Mouse (Mus musculus) limb, embryonic 13.5 days (tissue): ENCODE data around the gene Cpxm1. TPM values are rescaled to one million over a fixed set of nuclear protein-coding genes. Genes with fewer than 3 reads are reported as not detected.
"Not testable (repeated sequence)": the region's sequence is repeated elsewhere in the genome, so short reads cannot be mapped to it uniquely, and the experiment has no call there.

Source experiments
- ATAC-seq: fragments of 200-750 bp; cut with Nextera tagmentation; 2 replicates; pipeline ENCODE4 v1.8.0; 2017; ENCODE audit warnings: low read depth, moderate number of reproducible peaks, moderate TSS enrichment; ENCODE audit not compliant: low FRiP score
- H3K27ac ChIP-seq: fragments of 300-500 bp; sonication (generic); 2 replicates; pipeline ENCODE4 v1.5.1; 2015; ENCODE audit warnings: inconsistent platforms, mild to moderate bottlenecking, moderate library complexity
- H3K27me3 ChIP-seq: fragments of 300-500 bp; sonication (generic); 2 replicates; pipeline ENCODE4 v1.6.1; 2015; ENCODE audit warnings: mild to moderate bottlenecking, inconsistent platforms
- H3K36me3 ChIP-seq: fragments of 300-500 bp; sonication (generic); 2 replicates; pipeline ENCODE4 v1.6.1; 2015; ENCODE audit warnings: inconsistent platforms, mild to moderate bottlenecking, moderate library complexity
- H3K4me1 ChIP-seq: fragments of 300-500 bp; sonication (generic); 2 replicates; pipeline ENCODE4 v1.6.1; 2015; ENCODE audit warnings: inconsistent platforms
- H3K4me2 ChIP-seq: fragments of 300-500 bp; sonication (generic); replicated peaks from 2 replicates; pipeline ENCODE4 v1.6.1; 2015; ENCODE audit warnings: inconsistent platforms, mild to moderate bottlenecking, moderate library complexity
- H3K4me3 ChIP-seq: fragments of 300-500 bp; sonication (generic); 2 replicates; pipeline ENCODE4 v1.5.1; 2015; ENCODE audit warnings: moderate library complexity, mild to moderate bottlenecking, inconsistent platforms
- H3K9ac ChIP-seq: fragments of 300-500 bp; sonication (generic); 2 replicates; pipeline ENCODE4 v1.6.1; 2015; ENCODE audit warnings: mild to moderate bottlenecking, inconsistent platforms
- H3K9me3 ChIP-seq: fragments of 300-500 bp; sonication (generic); 2 replicates; pipeline ENCODE4 v1.6.1; 2016; ENCODE audit warnings: inconsistent platforms
- WGBS: fragments of 180-500 bp; shearing (Covaris S2); methylation state at CpG from one replicate; pipeline ENCODE4 v1.1.7; 2015; 5-methylcytosine and 5-hydroxymethylcytosine counted together
- polyA plus RNA-seq: library from polyadenylated mRNA; unstranded; fragments of >200 nt; fragmentation: Nextera tagmentation; extraction: Ambion mirVana; gene quantifications from 2 replicates; pipeline ENCODE4 v1.2.1, GENCODE M21; 2015

Cpxm1 gene
- polyA plus RNA-seq, 1 experiment from 2014 or later: 137 TPM

DNA sequence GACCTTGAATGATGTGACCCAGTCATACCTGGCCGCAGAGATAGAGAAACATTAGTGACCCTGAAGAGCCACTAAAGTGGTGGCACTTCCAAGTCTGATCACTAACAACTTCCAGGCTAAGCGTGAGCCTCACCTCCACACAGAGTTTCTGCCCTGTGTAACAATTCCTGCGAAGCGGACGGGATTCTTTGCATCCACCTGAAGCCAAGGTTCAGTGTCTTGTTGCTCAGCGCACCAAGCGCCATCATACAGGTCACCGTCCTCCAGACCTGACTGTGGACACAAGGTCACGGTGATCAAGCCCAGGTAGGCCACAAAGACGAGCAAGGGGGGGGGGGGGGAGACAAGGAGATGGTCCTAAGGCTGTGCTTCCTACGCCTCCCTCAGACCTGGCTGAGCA lies 1.7 kb downstream of the Cpxm1 start:
- Histone ChIP-seq H3K27ac (no peak overlapping the region), H3K4me1 (peaks cover 32% of the 10 kb centered on the region), H3K36me3 (peaks cover 49% of the 10 kb centered on the region), H3K27me3 (no peaks in the 10 kb centered on the region), H3K4me2 (peak overlapping the region; percentile 85), H3K9ac (peak overlapping the region; percentile 90), H3K9me3 (no peaks in the 10 kb centered on the region), H3K4me3 (no peak overlapping the region)
- no peak for ATAC-seq
- WGBS: 92% methylated on average over 11 of the region's 11 CpGs

DNA sequence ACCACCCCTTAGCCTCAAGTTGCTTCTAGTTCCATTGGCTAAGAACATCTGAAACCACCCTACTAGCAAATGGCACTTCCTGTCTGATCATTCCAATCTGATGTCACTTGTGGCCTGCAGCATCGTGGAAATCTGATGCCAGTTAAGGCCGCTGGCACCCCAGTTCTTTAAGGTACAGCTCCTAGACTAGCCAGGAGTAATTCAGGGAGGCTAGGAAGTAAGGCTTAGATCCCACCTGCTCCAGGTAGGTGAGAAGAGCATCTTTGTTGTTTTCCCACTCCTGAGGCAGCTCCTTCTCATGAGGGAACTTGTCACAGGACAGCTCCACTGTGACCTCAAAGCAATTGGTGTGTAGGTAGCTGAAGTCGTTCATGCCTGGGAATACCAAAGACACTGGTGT lies 4.5 kb downstream of the Cpxm1 start:
- H3K4me1 ChIP-seq: peaks cover 23% of the 10 kb centered on the region
- no peak for ATAC-seq
- no peak overlapping the region for H3K9ac ChIP-seq
- H3K9me3 ChIP-seq: no peaks in the 10 kb centered on the region
- H3K4me3 ChIP-seq: no peak overlapping the region
- H3K27ac ChIP-seq: no peak overlapping the region
- WGBS: 87% methylated on average over 3 of the region's 3 CpGs
- H3K4me2 ChIP-seq: no peak overlapping the region
- H3K27me3 ChIP-seq: no peaks in the 10 kb centered on the region
- H3K36me3 ChIP-seq: peaks cover 55% of the 10 kb centered on the region

DNA sequence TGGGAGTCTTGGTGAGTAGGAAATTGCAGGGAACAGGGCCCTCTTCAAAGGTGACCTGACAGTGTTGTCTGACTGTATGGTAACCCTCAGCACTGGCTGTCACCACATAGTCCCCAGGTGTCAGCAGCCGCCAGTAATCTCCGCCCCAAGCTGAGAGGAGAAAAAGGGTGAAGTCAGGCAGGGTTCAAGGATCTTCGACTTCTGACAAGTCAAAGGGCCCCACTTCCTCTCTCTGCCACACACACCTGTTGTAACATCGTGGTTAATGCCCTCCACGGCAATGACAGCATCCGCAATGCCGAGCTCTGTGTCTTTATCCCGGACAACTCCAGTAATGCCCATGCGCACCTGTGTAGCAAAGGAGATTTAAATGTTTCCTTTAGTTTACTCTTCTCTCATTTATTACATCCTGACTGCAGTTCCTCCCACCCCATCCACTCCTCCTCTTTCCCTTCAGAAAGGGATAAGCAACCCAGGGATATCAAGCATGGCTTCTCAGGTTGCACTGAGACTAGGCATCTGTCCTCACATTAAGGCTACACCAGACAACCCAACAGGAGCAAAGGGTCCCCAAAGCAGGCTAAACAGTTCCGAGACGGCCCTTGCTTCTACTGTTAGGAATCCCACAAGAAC lies 6.3 kb downstream of the Cpxm1 start:
- Histone ChIP-seq H3K4me2 (no peak overlapping the region), H3K27me3 (no peaks in the 10 kb centered on the region), H3K4me1 (peaks cover 13% of the 10 kb centered on the region), H3K9me3 (no peaks in the 10 kb centered on the region), H3K36me3 (peaks cover 55% of the 10 kb centered on the region), H3K4me3 (no peak overlapping the region), H3K27ac (no peak overlapping the region), H3K9ac (no peak overlapping the region)
- 79% methylated on average over 11 of the region's 11 CpGs for WGBS
- ATAC-seq: no peak

DNA sequence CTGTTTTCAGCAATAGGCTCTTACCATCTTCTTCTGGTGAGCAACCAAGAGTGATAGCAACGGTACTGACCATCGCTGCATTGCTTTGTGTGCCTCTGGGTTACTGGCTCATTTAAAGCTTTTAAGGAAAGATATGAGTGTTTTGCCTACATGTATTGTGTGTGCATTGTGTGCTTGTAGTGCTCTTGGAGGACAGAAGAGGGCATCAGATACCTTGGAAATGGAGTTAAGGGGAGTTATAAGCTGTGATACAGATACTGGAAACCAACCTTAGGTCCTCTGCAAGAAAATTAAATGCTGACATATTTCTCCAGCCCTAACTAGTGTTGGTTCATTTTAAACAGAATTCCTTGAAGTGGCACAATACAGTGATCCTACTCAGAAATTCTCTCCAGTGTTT lies 8.6 kb downstream of the Cpxm1 start:
- H3K27ac ChIP-seq: no peak overlapping the region
- H3K4me1 ChIP-seq: no peaks in the 10 kb centered on the region
- no peak for ATAC-seq
- H3K36me3 ChIP-seq: peaks cover 33% of the 10 kb centered on the region
- H3K27me3 ChIP-seq: no peaks in the 10 kb centered on the region
- H3K9me3 ChIP-seq: no peaks in the 10 kb centered on the region
- H3K4me3 ChIP-seq: no peak overlapping the region
- no peak overlapping the region for H3K4me2 ChIP-seq
- 85% methylated on average over 2 of the region's 2 CpGs for WGBS
- no peak overlapping the region for H3K9ac ChIP-seq

DNA sequence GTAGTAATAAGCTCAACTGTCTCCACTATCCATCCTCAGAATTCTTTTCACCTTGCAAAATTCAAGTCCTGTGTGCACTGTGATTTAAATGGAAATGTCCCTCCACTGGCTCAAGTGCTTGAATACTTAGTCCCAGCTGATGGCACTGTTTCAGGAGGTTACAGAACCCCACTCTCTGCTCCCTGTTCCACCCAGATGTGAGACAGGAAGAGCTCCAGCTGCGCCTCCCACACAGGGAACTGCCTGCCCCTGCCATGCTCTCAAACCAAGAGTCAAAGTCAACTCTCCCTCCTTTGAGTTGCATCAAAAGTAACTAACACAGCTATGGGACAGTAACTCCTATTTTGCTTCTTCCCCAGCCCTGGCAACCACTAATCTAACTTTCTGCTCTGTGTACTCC lies 11.2 kb downstream of the Cpxm1 start:
- WGBS: 62% methylated on average over 1 of the region's 1 CpGs
- no peak overlapping the region for H3K27ac ChIP-seq
- H3K27me3 ChIP-seq: no peaks in the 10 kb centered on the region
- no peaks in the 10 kb centered on the region for H3K9me3 ChIP-seq
- no peak overlapping the region for H3K9ac ChIP-seq
- no peak overlapping the region for H3K4me3 ChIP-seq
- H3K4me1 ChIP-seq: no peaks in the 10 kb centered on the region
- no peak overlapping the region for H3K4me2 ChIP-seq
- H3K36me3 ChIP-seq: peaks cover 11% of the 10 kb centered on the region
- no peak for ATAC-seq

DNA sequence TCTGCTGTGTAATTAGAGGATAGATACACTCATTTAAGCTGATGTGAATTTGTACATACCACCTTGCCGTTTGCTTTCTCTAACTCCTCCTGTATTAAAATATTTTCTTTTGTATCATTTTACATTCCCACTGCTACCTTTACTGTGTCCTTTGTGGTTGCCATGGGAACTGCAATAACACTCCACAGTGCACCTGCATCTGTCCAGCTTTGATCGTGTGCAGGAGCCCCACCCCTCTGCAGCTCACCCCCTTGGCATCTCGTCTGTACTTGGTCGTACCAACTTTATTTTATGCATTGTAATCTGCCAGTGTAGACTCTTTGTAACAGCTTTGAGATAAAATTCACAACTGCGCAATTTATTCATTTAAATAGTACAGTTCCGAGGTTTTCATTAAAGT lies 13.5 kb downstream of the Cpxm1 start:
- ATAC-seq: no peak
- no peaks in the 10 kb centered on the region for H3K9me3 ChIP-seq
- H3K27ac ChIP-seq: no peak overlapping the region
- no peak overlapping the region for H3K9ac ChIP-seq
- H3K4me2 ChIP-seq: no peak overlapping the region
- H3K27me3 ChIP-seq: 0 out of 2 replicates have a peak, but pooled peaks cover 3% of the 10 kb centered on the region
- no peak overlapping the region for H3K4me3 ChIP-seq
- WGBS: 57% methylated on average over 6 of the region's 6 CpGs
- no peaks in the 10 kb centered on the region for H3K36me3 ChIP-seq
- no peaks in the 10 kb centered on the region for H3K4me1 ChIP-seq

DNA sequence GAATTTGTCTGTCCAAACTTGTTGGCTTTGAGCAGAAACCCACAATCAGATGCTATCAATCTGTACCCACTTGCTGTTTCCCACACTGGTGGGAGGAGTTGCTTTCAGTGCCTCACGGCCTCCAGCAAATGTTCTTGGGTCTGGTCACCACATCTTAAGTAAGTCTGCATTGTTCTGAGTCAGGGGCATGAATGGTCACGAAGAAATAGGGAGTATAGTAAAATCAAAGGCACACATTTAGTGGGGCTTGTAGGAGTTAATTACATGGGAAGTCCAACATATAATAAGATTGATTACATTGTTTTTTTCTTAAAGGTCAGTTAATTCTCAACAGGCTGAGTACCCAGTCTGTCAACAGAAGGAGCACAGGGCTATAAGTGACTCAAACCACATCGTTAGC lies 14.2 kb downstream of the Cpxm1 start:
- Histone ChIP-seq H3K9ac (no peak overlapping the region), H3K4me2 (no peak overlapping the region), H3K27ac (no peak overlapping the region), H3K4me3 (no peak overlapping the region), H3K4me1 (no peaks in the 10 kb centered on the region), H3K36me3 (no peaks in the 10 kb centered on the region), H3K27me3 (0 out of 2 replicates have a peak, but pooled peaks cover 3% of the 10 kb centered on the region), H3K9me3 (no peaks in the 10 kb centered on the region)
- no peak for ATAC-seq
- 36% methylated on average over 3 of the region's 3 CpGs for WGBS

DNA sequence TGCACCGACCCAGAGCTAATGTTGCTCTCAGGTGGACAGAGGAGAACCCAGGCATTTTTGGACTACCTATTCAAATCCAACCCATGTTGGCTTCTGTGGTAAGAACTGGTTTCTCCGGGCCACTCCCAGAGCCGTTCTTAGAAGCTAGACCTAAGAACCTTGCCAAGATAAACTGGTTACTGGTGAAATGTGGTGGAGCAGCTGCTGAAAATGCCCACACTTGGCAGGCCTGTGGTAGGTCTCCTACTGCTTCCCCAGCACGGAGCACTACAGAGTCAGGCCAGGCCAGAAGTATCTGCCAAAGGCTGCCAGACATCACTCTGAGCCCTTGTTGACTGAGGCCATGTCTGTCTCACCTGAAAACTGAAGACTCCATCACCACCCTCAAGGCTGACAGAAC lies 22.4 kb downstream of the Cpxm1 start:
- no peaks in the 10 kb centered on the region for H3K36me3 ChIP-seq
- H3K4me2 ChIP-seq: no peak overlapping the region
- WGBS: 68% methylated on average over 4 of the region's 4 CpGs
- no peaks in the 10 kb centered on the region for H3K9me3 ChIP-seq
- H3K4me1 ChIP-seq: no peaks in the 10 kb centered on the region
- no peak overlapping the region for H3K9ac ChIP-seq
- no peak overlapping the region for H3K4me3 ChIP-seq
- no peak overlapping the region for H3K27ac ChIP-seq
- ATAC-seq: no peak
- H3K27me3 ChIP-seq: 0 out of 2 replicates have a peak, but pooled peaks cover 3% of the 10 kb centered on the region

DNA sequence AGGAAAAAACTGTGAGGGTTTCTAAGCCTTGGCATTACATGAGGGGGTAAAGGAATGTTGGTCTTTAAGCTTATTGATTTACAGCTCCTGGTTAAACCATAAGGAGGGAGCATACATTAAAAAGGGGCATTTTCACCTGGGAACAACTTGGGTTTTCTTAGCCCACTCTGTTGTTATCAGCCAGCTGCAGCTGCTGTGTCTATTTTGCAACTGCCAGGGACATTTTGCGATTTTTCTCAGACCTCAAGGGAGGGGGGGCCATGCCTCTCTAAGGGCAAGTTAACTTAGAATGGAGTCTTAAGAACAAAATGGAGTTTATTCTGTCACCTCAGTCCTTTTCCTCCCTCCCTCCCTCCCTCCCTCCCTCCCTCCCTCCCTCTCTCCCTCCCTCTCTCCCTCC lies 24.3 kb downstream of the Cpxm1 start:
- 29% methylated on average over 1 of the region's 1 CpGs for WGBS
- ATAC-seq, H3K9ac ChIP-seq, H3K9me3 ChIP-seq, H3K4me1 ChIP-seq, H3K4me3 ChIP-seq, H3K27me3 ChIP-seq, H3K27ac ChIP-seq, H3K36me3 ChIP-seq, H3K4me2 ChIP-seq: not testable (repeated sequence)

DNA sequence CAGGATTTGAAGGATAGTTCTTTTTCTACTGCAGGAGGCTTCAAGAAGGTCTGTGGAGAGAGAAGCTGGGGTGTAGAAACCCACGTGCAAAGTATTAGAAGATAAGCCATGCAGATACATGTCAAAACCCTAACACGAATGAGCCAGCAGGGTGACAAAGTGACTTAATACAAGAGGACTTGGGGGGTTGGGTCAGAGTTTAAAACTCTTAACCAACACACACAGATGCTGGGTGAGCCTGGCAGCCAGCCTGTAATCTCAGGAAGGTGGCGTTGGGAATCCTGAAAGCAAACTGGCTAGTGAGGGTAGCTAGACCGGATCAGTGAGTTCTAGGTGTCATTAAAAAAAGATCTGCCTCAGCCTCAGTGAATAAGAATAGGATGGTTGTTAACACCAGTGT lies 30.0 kb downstream of the Cpxm1 start:
- ATAC-seq: no peak
- Histone ChIP-seq H3K27ac (no peak overlapping the region), H3K4me2 (no peak overlapping the region), H3K4me1 (peaks cover 7% of the 10 kb centered on the region; the same call in 1 of the 2 replicates), H3K36me3 (no peaks in the 10 kb centered on the region), H3K9ac (no peak overlapping the region), H3K4me3 (no peak overlapping the region), H3K9me3 (no peaks in the 10 kb centered on the region), H3K27me3 (peaks cover 56% of the 10 kb centered on the region)
- 66% methylated on average over 4 of the region's 4 CpGs for WGBS

DNA sequence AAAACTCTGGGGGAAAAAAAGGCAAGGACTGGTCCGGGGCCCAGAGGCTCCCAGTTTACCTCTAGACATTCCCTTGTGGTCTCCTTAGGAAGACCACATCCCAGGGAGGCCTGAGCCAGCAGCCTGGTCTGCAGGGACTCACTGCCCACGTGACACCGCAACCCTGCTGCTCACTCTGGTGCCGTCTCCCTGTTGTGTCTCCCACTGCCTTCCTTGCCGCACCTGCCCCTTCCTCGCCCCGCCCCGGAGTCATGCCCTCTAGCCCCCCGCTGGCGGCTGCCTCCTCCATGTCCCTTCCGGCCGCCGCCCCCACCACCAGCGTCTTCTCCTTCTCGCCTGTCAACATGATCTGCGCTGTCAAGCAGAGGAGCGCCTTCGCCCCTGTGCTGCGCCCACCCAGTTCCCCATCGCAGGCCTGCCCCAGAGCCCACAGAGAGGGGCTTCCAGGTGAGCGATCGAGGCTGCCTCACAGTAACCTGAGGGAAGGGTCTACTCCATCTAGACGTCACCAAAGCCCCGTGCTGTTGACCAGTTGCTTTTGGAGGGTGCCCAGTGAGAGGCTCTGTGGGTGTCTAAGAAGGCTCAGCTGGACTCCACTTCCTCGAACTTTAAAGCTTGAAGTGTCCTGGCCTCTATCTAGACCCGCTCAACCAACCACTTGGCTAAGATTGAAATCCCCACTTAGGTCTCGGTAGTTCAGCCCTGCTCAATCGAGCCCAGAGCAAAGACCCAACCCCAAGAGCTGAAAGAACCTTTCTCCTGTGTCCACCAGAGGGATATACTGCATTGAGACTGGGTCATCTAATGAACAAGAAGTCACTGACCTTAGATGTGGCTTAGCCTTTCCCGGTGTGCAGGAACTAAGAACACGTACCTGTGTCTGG lies 31.9 kb downstream of the Cpxm1 start:
- peaks cover 75% of the 10 kb centered on the region for H3K27me3 ChIP-seq
- H3K4me3 ChIP-seq: peak overlapping the region; percentile 38
- ATAC-seq: 0 out of 2 replicates have a peak, but pooled peaks have one; percentile 9
- 6% methylated on average over 29 of the region's 30 CpGs for WGBS
- H3K9me3 ChIP-seq: no peaks in the 10 kb centered on the region
- peaks cover 7% of the 10 kb centered on the region; the same call in 1 of the 2 replicates for H3K4me1 ChIP-seq
- H3K36me3 ChIP-seq: no peaks in the 10 kb centered on the region
- peak overlapping the region; percentile 65 for H3K4me2 ChIP-seq
- no peak overlapping the region for H3K27ac ChIP-seq
- H3K9ac ChIP-seq: peak overlapping the region; percentile 50

DNA sequence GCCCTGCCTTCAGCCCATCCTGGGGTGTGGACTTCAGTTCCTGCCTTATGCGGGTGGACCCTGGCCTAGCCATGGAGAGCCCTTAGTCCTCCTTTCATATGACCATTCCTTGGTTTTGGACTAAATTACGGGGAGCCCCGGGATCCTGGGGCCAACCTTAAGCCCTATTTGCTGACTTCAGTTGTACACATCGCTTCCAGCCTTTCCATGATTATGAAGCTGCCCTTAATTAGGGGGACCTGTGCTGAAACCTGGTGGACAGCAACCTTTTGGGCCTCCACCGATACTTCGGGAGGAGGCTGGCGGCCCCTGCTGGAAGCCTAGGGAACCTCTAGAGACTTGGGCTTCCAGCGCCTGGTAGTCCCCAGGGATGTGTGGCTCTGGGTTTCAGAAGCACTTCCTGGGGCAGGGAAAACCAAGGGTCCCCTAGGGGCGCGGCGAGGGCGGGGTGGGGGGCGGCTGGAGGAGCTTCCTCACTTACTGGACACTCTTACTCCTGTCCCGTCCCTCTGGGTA lies 34.8 kb downstream of the Cpxm1 start:
- Histone ChIP-seq H3K27me3 (peaks cover 97% of the 10 kb centered on the region), H3K4me1 (peaks cover 7% of the 10 kb centered on the region; the same call in 1 of the 2 replicates), H3K36me3 (no peaks in the 10 kb centered on the region), H3K4me3 (no peak overlapping the region), H3K9ac (no peak overlapping the region), H3K9me3 (no peaks in the 10 kb centered on the region), H3K4me2 (no peak overlapping the region), H3K27ac (no peak overlapping the region)
- ATAC-seq: 0 out of 2 replicates have a peak, but pooled peaks have one; percentile 16
- 4% methylated on average over 14 of the region's 14 CpGs for WGBS
